Mouse (Mus musculus) gastrocnemius, adult 8-10 months (tissue): ENCODE measurements around the gene Galnt10. TPM values are rescaled to one million over a fixed set of nuclear protein-coding genes. Genes with fewer than 3 reads are reported as not detected.

Experiments used
- DNase-seq, 2 experiments: peaks; one replicate each; pipeline ENCODE4 v3.0.0; 2022; ENCODE audit warnings: low spot score in 2 of 2
- total RNA-seq, 4 experiments: library from RNA; stranded (reverse); gene quantifications; 2 replicates each; pipeline ENCODE4 v1.2.4; 2022

Galnt10 gene
- total RNA-seq, 4 experiments from 2014 or later, result 2.3 to 3.5 (median 3.2) TPM

DNA sequence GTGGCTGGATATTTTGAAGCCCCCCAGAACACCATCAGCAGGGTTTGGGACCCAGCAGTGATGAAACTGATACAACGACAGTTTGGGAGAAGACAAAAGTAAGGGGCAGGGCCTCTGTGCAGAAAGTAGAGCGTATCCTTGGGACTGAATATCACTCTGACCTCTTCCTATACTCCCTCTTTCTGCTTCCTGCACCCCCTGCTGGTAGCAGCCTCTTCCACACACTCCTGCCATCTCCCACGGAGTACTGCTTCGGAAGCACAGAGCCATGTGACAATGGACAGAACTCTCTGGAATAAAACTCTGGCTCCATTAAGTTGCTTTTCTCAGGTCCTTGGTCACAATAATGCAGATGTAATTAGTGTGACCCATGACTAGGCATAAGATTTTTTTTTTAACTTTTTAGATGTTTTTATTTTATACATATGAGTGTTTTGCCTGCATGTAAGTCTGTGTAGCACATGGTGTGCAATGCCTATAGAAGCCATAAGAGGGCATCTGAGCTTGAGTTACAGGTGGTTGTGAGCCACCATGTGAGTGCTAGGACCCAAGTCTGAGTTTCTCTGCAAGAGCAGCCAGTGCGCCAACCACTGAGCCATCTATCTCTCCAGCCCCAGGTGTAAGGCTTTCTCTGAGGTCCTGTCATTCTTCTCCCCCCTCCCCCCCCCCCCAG lies 79.7 kb downstream of the Galnt10 start:
- no peak for DNase-seq

- DNase-seq, result no peak
Measured at GRCm38 (mm10) chr11:57725926-57726325, 80.7 kb downstream of the Galnt10 start.

DNA sequence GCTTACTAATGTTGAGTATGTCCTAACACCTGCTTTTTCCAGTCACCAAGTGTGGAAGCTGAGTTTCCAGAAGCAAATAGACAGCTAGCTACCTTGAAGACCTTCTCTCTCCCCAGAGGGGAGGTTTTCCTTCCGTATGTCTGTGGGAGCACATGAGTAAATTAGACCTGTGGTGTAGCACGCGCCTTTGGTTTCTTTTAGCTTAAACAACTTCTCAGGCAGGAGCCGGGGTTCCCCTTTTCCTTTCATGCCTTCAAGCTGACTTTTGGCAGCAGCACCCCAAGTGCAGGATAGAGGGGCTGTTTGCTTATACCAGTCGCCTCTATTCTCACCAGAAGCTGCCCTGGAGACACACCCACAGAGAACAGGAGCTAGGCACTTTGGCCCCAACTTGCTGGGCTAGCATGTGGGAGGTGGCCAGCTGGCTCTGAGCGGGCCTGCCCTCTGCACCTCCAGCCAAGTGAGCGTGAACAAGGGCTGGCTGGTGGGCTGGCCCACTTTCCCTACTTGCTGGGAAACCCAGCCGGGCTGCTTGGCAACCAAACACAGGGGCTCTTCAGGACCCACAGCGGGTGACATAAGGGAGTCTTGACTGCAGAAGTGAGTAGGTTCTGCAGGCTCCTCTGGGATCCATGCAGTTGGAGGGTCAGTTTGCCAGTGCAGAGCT lies 82.2 kb downstream of the Galnt10 start:
- DNase-seq, result peak; percentile 24 to 56

DNA sequence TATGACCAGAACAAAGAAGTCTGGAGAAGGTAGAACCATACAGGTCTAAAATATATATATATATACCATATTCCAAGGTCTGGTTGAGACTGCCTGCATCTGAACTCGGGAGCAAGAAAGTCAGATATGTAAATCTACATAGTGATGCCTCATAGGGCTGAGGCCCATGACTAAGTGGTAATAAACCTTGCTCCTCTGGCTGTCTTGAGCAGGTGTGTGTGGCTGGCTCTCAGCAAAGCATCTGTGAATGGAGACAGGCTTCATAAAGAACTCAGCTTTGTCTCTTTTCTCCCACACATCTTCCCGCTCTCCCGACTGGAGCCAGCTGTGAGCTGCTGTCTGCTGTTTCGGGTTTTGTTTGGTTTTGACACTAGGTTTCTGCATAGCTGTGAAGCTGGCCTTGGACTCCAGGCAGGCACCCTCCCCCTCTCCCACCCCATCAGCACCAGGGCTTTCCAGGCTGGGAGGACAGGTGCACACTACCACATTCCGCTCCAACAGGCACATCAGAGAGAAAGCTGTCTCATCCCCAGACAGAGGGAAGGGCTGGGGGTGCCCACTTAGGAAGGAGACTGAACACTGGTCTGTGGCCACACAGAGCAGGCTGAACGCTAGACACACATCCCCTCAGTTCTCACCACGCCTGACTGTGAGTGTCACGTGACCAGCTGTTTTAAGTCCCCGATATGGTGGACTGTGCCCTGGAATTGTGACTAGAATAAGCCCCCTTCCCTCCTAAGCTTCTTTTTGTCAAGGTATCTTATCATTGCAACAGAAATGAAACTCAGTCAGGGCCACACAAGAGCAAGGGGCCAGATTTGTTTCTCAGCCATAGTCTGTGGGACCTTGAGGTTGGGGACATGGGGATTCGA lies 87.4 kb downstream of the Galnt10 start:
- DNase-seq, result no peak

- peak in 1 of 2 experiments; percentile 6 for DNase-seq
Measured at GRCm38 (mm10) chr11:57747294-57748080, 102.2 kb downstream of the Galnt10 start.

GRCm38 (mm10) chr11:57753538-57754203 lies 108.4 kb downstream of the Galnt10 start:
- DNase-seq, result no peak

- no peak for DNase-seq
Measured at GRCm38 (mm10) chr11:57758621-57759020, 113.4 kb downstream of the Galnt10 start.

- no peak for DNase-seq
Measured at GRCm38 (mm10) chr11:57760509-57761058, 115.3 kb downstream of the Galnt10 start.

DNA sequence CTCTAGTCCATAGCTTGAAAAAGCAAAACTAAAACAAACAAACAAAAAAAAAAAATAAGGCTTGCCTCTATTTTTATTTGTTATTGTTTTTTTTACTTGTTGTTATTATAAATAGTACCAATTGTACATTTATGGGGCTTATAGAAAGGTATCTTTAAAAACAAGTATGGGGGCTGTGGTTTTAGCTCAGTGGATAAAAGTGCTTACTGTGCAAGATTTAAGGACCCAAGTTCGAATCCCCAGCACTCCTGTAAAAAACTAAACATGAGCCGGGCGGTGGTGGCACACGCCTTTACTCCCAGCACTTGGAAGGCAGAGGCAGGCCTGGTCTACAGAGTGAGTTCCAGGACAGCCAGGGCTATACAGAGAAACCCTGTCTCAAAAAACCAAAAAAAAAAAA lies 116.1 kb downstream of the Galnt10 start:
- no peak for DNase-seq

DNA sequence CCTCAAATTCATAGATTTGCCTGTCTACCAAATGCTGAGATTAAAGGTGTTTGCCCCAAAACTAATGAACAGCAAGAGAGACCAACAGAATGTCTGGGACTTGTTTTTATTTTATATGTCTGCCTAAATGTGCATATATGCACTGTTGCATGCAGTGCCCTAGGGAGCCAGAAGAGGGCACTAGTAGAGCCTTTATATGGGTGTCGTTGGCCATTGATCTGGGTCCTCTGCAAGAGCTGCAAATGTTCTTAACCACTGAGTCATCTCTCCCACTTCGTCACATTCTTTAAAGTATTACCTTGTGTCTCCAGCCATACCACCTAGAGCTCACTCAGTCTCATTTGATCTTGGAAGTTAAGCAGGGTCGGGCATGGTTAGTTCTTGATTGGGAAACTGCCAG lies 118.9 kb downstream of the Galnt10 start:
- DNase-seq, result no peak

DNA sequence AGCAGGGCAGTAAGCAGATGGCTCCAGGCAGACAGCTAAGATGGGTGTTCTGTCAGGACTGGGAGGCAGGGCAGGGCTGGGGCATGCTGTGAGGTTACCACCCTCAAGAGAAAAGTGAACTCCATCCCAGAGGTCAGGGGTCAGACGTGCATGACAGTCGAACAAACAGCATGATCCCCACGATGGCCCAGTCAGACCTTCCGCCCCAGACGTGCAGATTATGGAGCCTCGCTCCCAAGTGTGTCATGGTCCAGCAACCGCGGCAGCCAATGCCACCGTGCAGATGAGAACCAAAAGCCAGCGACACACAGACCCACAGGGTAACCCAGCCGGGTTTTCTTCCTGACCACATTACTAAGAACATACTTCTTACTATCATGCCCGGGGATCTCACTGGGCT lies 121.4 kb downstream of the Galnt10 start:
- DNase-seq, result no peak

DNA sequence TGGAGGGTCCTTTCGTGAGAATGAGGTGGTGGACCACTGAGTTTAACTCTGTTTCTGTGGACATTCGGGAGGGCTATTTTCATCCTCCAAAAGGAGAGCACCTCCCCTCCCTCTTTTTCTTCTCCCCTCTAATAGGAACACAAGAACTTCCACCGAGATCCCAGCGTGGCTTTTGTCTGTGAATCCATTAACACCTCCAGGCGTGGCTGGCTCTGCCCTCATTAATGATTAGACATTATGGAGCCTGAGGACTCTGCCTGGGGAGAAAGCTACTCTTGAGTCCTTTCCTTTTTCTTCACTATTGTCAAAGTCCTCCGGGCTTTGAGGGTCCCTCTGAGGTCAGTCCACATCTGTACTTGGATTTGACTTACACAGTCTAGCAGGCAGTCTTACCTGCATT lies 121.9 kb downstream of the Galnt10 start:
- DNase-seq, result no peak

DNA sequence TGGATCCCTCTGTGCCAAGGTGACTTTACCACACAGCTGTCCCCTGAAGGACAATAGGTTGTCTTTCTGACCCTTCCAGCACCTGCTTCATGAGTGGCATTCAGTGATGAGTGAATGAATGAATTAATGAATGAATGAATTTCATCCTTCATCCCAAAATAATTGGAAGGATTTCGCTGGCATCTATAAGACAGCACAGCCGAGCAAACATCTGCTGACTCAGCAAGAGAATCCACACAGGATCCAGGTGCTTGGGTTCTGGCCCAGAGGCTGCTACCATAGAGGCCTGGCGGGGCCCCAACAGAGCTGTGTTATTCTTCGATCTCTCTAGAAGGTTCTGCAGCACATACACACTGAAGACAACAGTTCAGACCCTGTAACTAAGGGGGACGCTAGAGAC lies 125.5 kb downstream of the Galnt10 start:
- DNase-seq, result no peak

- no peak for DNase-seq
Measured at GRCm38 (mm10) chr11:57771676-57772075, 126.4 kb downstream of the Galnt10 start.

DNA sequence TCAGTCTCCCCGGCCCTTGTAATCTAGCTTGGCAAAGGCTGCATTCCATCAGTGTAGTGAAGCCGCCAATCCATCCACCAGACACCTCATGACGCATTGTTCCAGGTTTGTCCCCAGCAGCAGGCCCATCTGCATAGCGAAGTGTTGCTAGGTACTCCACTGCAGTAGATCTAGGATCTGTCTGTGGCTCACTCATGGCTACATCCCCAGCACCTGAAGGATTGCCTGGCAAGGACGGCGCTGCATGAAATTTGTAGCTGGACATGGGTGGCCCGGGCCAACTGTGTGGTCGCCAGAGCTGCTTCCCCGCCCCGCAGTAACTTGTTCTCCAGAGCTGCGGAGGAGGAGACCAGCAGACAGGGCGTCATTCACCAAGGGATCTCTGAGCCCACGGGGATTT lies 128.2 kb downstream of the Galnt10 start:
- DNase-seq, result no peak

DNA sequence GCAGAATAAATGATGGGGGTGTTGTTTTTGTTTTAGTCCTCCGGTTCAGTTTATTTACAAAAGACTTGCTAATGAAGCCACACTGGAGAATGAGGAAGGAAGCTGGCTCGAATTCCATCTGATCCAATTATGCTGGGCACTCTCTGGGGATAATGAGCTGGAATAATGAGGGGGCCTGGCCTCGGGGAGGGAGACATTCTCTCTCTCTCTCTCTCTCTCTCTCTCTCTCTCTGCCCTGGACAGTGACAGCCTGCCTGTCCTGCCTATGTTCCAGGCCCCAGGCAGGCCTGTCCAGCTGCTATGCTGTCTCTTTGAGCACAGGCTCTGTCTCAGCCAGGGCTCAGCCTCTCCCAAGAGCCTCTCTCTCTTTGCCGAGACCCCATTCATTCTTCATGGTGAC lies 128.7 kb downstream of the Galnt10 start:
- DNase-seq, result no peak

GRCm38 (mm10) chr11:57775868-57776267 lies 130.6 kb downstream of the Galnt10 start:
- no peak for DNase-seq

DNA sequence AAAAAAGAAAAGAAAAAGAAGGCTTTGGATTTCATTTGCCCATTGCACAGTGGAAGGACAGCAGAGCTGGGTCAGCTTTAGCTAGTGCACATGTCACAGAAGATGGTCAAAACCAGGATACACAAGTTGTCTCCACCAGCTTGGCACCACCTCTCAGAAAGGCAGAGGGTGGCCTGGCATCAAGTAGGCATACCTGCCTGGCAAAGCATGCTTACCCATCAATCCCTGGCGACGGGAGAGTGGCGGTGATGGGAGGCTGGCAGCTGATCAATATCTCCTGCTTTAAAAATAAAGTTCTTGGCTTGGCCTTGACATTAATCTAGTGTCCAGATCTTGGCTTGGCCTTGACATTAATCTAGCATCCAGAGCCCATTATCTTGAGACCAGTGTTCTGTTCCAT lies 131.3 kb downstream of the Galnt10 start:
- DNase-seq, result no peak

GRCm38 (mm10) chr11:57778349-57778748 lies 133.1 kb downstream of the Galnt10 start:
- no peak for DNase-seq

DNA sequence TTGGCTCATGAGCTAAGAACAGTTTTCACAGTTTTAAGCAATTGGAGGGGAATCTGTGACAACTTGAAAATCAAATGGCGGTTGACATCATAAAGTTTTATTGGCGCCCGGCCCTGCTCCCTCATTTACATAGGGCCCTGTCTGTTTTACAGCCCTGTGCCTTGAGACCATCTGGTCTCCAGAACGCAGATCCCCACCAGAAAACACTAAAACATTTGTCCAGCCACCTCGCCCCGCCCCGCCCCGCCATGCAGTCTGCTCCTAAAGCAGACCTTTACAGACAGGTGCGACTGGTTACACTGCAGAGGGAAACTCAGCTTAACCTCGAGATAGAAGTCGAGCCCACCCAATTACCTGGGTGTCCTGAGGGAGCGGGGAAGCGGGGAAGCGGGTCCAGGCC lies 134.6 kb downstream of the Galnt10 start:
- DNase-seq, result no peak
